Mouse (Mus musculus) kidney, embryonic 16.5 days (tissue): ENCODE measurements around the gene Atg4c. TPM values are rescaled to one million over a fixed set of nuclear protein-coding genes. Genes with fewer than 3 reads are reported as not detected.

Experiments
- ATAC-seq: fragments of 200-750 bp; cut with Nextera tagmentation; 2 replicates; pipeline ENCODE4 v1.8.0; 2017; ENCODE audit warnings: moderate TSS enrichment; ENCODE audit not compliant: low FRiP score, low TSS enrichment
- H3K27ac ChIP-seq: fragments of 300-500 bp; sonication (generic); 2 replicates; pipeline ENCODE4 v1.5.1; 2014; ENCODE audit warnings: low read length
- H3K27me3 ChIP-seq: fragments of 300-500 bp; sonication (generic); 2 replicates; pipeline ENCODE4 v1.6.1; 2014; ENCODE audit warnings: low read length, control low read depth, mixed read lengths; ENCODE audit not compliant: insufficient read depth
- H3K36me3 ChIP-seq: fragments of 300-500 bp; sonication (generic); 2 replicates; pipeline ENCODE4 v1.6.1; 2014; ENCODE audit warnings: low read length, control low read depth, mixed read lengths; ENCODE audit not compliant: insufficient read depth
- H3K4me1 ChIP-seq: fragments of 300-500 bp; sonication (generic); 2 replicates; pipeline ENCODE4 v1.6.1; 2014; ENCODE audit warnings: low read length, control low read depth, mixed read lengths; ENCODE audit not compliant: insufficient read depth
- H3K4me2 ChIP-seq: fragments of 300-500 bp; sonication (generic); replicated peaks from 2 replicates; pipeline ENCODE4 v1.6.1; 2014; ENCODE audit warnings: low read depth, low read length
- H3K4me3 ChIP-seq: fragments of 300-500 bp; sonication (generic); 2 replicates; pipeline ENCODE4 v1.5.1; 2014; ENCODE audit warnings: mild to moderate bottlenecking, low read length
- H3K9ac ChIP-seq: fragments of 300-500 bp; sonication (generic); replicated peaks from 2 replicates; pipeline ENCODE4 v1.6.1; 2014; ENCODE audit warnings: low read length
- H3K9me3 ChIP-seq: fragments of 300-500 bp; sonication (generic); 2 replicates; pipeline ENCODE4 v1.6.1; 2016; ENCODE audit warnings: low read length, control low read depth
- WGBS: fragments of 180-500 bp; shearing (Covaris S2); extraction: QIAGEN DNeasy Blood & Tissue Kit; methylation state at CpG from one replicate; pipeline ENCODE4 v1.1.7; 2014; 5-methylcytosine and 5-hydroxymethylcytosine counted together
- polyA plus RNA-seq: library from polyadenylated mRNA; unstranded; fragments of >200 nt; fragmentation: Nextera tagmentation; extraction: Ambion mirVana; gene quantifications from 2 replicates; pipeline ENCODE4 v1.2.1, GENCODE M21; 2015

The Atg4c gene
- polyA plus RNA-seq, 1 experiment from 2014 or later, result 16.3 TPM

DNA sequence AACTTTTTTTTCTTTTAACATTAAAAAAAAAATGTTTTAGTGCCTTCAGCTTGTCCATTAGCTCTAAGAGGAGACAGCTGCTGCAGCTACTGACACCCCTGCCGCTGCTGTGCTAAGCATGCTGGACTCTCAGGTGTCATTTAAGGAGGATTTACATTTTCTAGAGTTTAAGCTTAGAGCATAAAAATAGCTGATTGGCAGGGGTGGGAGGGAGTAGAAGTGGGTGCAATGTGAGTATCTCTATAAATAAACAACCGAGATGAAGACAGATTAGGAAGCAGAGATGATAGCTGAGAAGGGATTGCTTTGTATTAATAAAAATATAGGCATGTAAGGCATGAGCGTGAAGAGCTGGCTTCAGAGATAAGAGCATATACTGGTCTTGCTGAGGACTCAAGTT, 12.6 kb downstream of the Atg4c start:
- Histone ChIP-seq H3K36me3 (no peaks in the 10 kb centered on the region), H3K9me3 (no peaks in the 10 kb centered on the region), H3K4me1 (no peaks in the 10 kb centered on the region), H3K27me3 (no peaks in the 10 kb centered on the region), H3K9ac (no peak overlapping the region), H3K27ac (no peak overlapping the region), H3K4me2 (no peak overlapping the region), H3K4me3 (no peak overlapping the region)
- no peak for ATAC-seq
- 25% methylated on average over 3 of the region's 3 CpGs for WGBS

DNA sequence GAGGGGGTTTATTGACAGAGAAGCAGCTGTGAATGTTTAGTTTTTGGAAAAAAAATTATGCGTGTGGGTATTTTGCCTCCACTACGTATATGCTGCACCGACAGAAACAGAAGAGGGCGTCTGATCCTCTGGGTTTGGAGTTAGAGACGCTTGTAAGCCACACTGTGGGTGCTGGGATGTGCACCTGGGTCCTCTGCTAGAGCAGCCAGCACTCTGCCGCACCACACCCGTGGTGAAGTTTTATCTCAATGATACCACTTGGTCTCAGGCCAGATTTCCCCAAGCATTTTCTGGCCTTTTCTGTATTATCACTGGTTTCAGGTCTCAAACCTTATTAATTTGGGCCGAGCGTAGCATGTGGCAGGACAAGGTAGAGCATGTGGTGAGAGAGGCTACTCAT, 16.4 kb downstream of the Atg4c start:
- no peaks in the 10 kb centered on the region for H3K4me1 ChIP-seq
- 88% methylated on average over 9 of the region's 9 CpGs for WGBS
- no peak overlapping the region for H3K4me3 ChIP-seq
- H3K27me3 ChIP-seq, result no peaks in the 10 kb centered on the region
- no peak overlapping the region for H3K4me2 ChIP-seq
- ATAC-seq, result no peak
- H3K36me3 ChIP-seq, result no peaks in the 10 kb centered on the region; the same call in 1 of the 2 replicates
- no peak overlapping the region for H3K9ac ChIP-seq
- H3K27ac ChIP-seq, result no peak overlapping the region
- no peaks in the 10 kb centered on the region for H3K9me3 ChIP-seq

DNA sequence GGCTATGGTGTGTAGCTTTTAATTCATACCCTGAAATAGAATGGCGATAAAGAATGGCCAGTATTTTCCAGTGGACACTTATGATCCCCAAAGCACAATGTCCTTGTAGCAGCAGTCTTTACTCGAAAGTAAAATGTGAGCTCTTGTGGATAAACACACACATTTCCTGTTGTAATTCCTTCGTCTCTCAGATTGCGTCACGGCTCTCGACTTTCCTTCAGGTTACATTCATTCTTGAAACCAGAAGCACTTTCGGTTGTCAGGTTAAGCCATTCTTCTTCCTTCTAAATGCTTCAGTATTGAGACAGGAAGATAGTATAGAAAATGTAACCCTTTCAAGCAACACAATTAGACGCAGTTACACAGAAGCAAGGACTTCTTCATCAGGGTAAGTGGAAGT, 17.9 kb downstream of the Atg4c start:
- ATAC-seq, result no peak
- Histone ChIP-seq H3K9ac (no peak overlapping the region), H3K4me3 (no peak overlapping the region), H3K9me3 (no peaks in the 10 kb centered on the region), H3K27ac (no peak overlapping the region), H3K4me2 (no peak overlapping the region), H3K27me3 (no peaks in the 10 kb centered on the region), H3K4me1 (no peaks in the 10 kb centered on the region), H3K36me3 (no peaks in the 10 kb centered on the region; the same call in 1 of the 2 replicates)
- WGBS, result 40% methylated on average over 8 of the region's 8 CpGs

DNA sequence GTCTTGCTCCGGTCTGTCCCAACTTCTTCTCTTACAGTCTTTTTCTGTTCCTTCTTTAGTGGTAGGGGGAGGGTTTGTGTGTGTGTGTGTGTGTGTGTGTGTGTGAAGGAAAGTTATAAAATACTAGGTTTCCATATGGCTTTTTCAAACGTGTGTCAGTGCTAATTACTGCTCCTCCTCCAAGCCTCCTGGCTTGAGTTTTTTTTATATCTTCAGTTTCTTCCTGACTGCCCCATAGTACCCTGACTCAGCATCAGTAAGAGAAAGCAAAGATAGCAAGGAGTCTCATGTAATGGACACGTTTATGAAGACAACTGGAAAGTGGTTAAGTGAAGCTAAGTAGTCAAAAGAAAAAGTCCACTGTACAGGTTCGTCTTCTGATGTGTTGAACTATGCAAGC, 19.4 kb downstream of the Atg4c start:
- 73% methylated on average over 4 of the region's 4 CpGs for WGBS
- Histone ChIP-seq H3K27ac (no peak overlapping the region), H3K4me1 (no peaks in the 10 kb centered on the region), H3K27me3 (no peaks in the 10 kb centered on the region), H3K4me3 (no peak overlapping the region), H3K36me3 (peaks cover 5% of the 10 kb centered on the region; the same call in 1 of the 2 replicates), H3K4me2 (no peak overlapping the region), H3K9me3 (no peaks in the 10 kb centered on the region), H3K9ac (no peak overlapping the region)
- ATAC-seq, result no peak

DNA sequence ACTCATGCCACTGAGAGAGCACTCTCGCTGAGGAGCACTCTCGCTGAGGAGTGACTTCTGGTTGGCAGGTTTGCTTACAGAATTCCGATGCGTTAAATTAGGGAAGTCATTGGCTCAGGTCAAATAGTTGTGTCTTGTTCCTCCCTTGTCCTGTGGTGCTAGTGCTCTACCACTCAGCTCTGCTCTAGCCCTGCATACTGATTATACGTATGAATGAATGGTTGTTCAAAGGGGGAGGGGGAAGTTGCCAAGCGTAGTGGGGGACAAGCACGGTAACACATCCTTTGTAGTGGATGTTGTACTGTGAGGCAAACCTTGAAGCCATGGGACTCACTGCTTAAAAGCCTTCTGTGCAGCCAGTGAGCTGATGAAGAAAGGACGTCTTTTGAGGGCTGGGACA, 28.5 kb downstream of the Atg4c start:
- 89% methylated on average over 8 of the region's 8 CpGs for WGBS
- Histone ChIP-seq H3K27ac (no peak overlapping the region), H3K36me3 (peaks cover 20% of the 10 kb centered on the region; the same call in 1 of the 2 replicates), H3K27me3 (no peaks in the 10 kb centered on the region), H3K4me1 (no peaks in the 10 kb centered on the region), H3K4me2 (no peak overlapping the region), H3K9ac (no peak overlapping the region), H3K9me3 (no peaks in the 10 kb centered on the region), H3K4me3 (no peak overlapping the region)
- ATAC-seq, result no peak

DNA sequence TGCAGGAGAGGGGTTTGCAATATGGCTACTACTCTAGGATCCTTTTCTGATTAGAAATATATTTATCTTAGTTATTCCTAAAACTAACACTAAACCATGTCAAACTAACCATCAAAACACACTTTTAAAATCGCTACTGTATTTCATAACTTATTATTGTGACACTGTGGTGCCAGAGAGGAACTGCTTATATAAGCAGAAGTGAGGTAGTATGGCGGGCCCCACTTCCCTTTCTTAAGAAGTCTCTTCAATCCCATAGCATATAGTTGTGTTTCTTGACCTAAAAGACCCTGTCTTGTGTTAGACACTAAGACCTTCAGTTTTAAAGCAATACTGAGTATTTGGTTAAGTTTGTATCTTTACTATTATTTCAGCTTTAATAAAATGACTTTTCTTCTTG, 31.1 kb downstream of the Atg4c start:
- no peak overlapping the region for H3K4me2 ChIP-seq
- no peak overlapping the region for H3K27ac ChIP-seq
- no peaks in the 10 kb centered on the region for H3K4me1 ChIP-seq
- H3K4me3 ChIP-seq, result no peak overlapping the region
- H3K36me3 ChIP-seq, result peaks cover 14% of the 10 kb centered on the region; the same call in 1 of the 2 replicates
- H3K9me3 ChIP-seq, result no peaks in the 10 kb centered on the region
- WGBS, result 85% methylated on average over 2 of the region's 2 CpGs
- H3K27me3 ChIP-seq, result no peaks in the 10 kb centered on the region
- H3K9ac ChIP-seq, result no peak overlapping the region
- no peak for ATAC-seq

DNA sequence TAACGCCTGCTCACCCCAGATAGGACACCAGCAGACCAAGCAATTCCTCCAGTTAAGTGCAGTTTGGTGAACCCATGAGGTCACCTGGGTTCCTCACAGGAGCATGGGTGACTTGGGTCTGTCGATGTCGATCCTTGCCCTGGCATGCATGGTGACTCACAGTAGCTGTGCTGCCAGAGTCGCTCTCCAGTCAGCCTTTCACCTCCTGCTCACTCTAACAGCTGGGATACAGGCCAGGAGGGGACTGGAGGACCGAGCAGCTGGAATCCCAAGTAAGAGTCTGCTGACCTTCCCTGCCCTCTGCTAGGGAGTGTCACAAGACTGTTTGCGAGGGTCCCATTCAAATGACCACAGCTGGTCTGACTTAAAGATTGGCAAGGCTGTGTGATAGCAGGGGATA, 33.5 kb downstream of the Atg4c start:
- H3K36me3 ChIP-seq, result peaks cover 6% of the 10 kb centered on the region; the same call in 1 of the 2 replicates
- ATAC-seq, result 0 out of 2 replicates have a peak, but pooled peaks have one; percentile 27

DNA sequence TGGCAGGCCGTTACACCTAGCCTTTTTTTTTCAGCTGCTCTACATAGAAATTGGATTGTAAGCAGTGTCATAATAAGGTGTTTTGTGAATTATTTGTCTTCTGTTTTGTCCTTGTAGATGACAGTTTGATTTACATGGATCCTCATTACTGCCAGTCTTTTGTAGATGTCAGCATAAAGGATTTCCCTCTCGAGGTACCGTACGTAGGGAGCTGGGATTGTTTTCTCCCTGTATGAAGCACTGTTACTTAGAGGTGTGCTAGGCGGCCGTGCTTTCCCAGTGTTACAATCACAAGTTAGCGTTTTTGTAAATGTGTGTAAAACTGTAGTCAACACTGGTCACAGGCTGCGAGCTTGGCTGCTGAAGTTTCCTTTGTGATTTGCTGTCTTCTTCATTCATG, 35.6 kb downstream of the Atg4c start:
- Histone ChIP-seq H3K9me3 (no peaks in the 10 kb centered on the region), H3K4me3 (no peak overlapping the region), H3K36me3 (peaks cover 7% of the 10 kb centered on the region; the same call in 1 of the 2 replicates), H3K27me3 (no peaks in the 10 kb centered on the region), H3K4me1 (no peaks in the 10 kb centered on the region), H3K27ac (no peak overlapping the region), H3K4me2 (no peak overlapping the region), H3K9ac (no peak overlapping the region)
- 89% methylated on average over 8 of the region's 8 CpGs for WGBS
- ATAC-seq, result no peak

More for the DNA sequence above, 33.5 kb downstream of the Atg4c start:
- Histone ChIP-seq H3K27ac (no peak overlapping the region), H3K4me1 (no peaks in the 10 kb centered on the region), H3K4me2 (no peak overlapping the region), H3K27me3 (no peaks in the 10 kb centered on the region), H3K9me3 (no peaks in the 10 kb centered on the region), H3K4me3 (no peak overlapping the region), H3K9ac (no peak overlapping the region)
- 63% methylated on average over 6 of the region's 6 CpGs for WGBS

DNA sequence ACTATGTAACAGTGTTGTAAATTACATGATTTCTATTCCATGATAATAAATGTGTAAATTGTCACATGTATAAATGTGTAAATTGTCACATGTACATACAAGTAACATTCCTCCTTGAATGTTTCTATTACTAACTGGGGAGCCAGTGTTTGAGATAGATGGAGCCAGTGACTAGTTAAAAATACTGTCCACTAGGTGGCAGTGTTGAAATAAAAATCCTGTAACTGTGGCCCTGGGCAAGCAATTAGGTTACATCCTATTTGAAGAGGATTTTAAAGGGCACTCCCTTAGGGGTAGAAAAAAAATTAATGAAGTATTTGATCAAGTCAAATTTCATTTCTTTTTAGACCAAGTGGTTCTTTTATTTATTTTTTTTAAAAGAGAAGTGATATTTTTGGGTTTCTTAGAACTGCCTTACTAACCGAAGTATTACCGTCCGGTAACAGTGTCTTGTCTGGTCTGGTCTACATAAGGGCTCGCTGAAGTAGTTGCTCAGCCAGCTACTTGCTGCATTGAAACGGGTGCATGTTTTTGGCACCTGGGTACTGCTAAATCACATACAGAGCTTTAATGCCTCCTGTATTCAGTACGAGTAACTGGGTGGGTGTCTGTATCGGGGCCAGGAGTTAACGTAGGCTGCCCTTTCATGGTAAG, 41.6 kb downstream of the Atg4c start:
- Histone ChIP-seq H3K27ac (no peak overlapping the region), H3K4me1 (no peaks in the 10 kb centered on the region), H3K9me3 (no peaks in the 10 kb centered on the region), H3K36me3 (peaks cover 14% of the 10 kb centered on the region; the same call in 1 of the 2 replicates), H3K4me3 (no peak overlapping the region), H3K4me2 (no peak overlapping the region), H3K27me3 (no peaks in the 10 kb centered on the region), H3K9ac (no peak overlapping the region)
- ATAC-seq, result no peak
- 95% methylated on average over 8 of the region's 8 CpGs for WGBS

DNA sequence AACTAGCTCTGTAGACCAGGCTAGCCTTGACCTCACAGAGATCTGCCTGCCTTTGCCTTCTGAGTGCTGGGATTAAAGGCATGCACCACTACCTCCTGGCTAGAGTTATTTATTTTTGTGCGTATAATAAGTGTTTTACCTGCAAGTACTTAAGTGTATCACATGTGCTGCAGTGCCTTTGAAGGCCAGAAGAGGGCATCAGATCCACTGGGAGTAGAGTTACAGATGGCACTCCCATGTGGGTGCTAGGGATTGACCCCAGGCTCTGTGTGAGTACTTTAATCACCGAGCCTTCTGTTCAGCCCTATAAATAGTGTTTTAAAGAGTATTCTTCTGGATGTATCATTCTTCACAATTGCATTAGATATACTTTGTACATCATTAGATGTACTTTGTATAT, 44.6 kb downstream of the Atg4c start:
- Histone ChIP-seq H3K9ac (no peak overlapping the region), H3K4me2 (no peak overlapping the region), H3K4me3 (no peak overlapping the region), H3K27ac (no peak overlapping the region), H3K4me1 (no peaks in the 10 kb centered on the region), H3K27me3 (no peaks in the 10 kb centered on the region), H3K9me3 (no peaks in the 10 kb centered on the region), H3K36me3 (peaks cover 14% of the 10 kb centered on the region; the same call in 1 of the 2 replicates)
- 93% methylated on average over 2 of the region's 2 CpGs for WGBS
- no peak for ATAC-seq
